Mouse (Mus musculus) hindbrain, embryonic 12.5 days (tissue): ENCODE measurements around the gene Alg14. TPM values are rescaled to one million over a fixed set of nuclear protein-coding genes. Genes with fewer than 3 reads are reported as not detected.

Experiments
- ATAC-seq: fragments of 200-750 bp; cut with Nextera tagmentation; 2 replicates; pipeline ENCODE4 v1.8.0; 2017; ENCODE audit warnings: moderate TSS enrichment; ENCODE audit not compliant: low FRiP score
- H3K27ac ChIP-seq: fragments of 300-500 bp; sonication (generic); 2 replicates; pipeline ENCODE4 v1.5.1; 2016; ENCODE audit warnings: mild to moderate bottlenecking
- H3K27me3 ChIP-seq: fragments of 300-500 bp; sonication (generic); 2 replicates; pipeline ENCODE4 v1.6.1; 2016; ENCODE audit warnings: mild to moderate bottlenecking
- H3K36me3 ChIP-seq: fragments of 300-500 bp; sonication (generic); 2 replicates; pipeline ENCODE4 v1.6.1; 2016; ENCODE audit warnings: mild to moderate bottlenecking
- H3K4me1 ChIP-seq: fragments of 300-500 bp; sonication (generic); 2 replicates; pipeline ENCODE4 v1.6.1; 2016
- H3K4me2 ChIP-seq: fragments of 300-500 bp; sonication (generic); replicated peaks from 2 replicates; pipeline ENCODE4 v1.6.1; 2016; ENCODE audit warnings: mild to moderate bottlenecking
- H3K4me3 ChIP-seq: fragments of 300-500 bp; sonication (generic); 2 replicates; pipeline ENCODE4 v1.5.1; 2016; ENCODE audit warnings: mild to moderate bottlenecking
- H3K9ac ChIP-seq: fragments of 300-500 bp; sonication (generic); 2 replicates; pipeline ENCODE4 v1.6.1; 2016; ENCODE audit warnings: mild to moderate bottlenecking, moderate library complexity
- H3K9me3 ChIP-seq: fragments of 300-500 bp; sonication (generic); replicated peaks from 2 replicates; pipeline ENCODE4 v1.6.1; 2016; ENCODE audit warnings: mild to moderate bottlenecking
- WGBS: fragments of 180-500 bp; shearing (Covaris S2); methylation state at CpG from one replicate; pipeline ENCODE4 v1.1.7; 2016; 5-methylcytosine and 5-hydroxymethylcytosine counted together
- polyA plus RNA-seq: library from polyadenylated mRNA; unstranded; fragments of >200 nt; fragmentation: Nextera tagmentation; extraction: Ambion mirVana; gene quantifications from 2 replicates; pipeline ENCODE4 v1.2.1, GENCODE M21; 2016

Alg14 gene
- polyA plus RNA-seq, result 28.7 and 38.5 TPM in 2 replicates

GRCm38 (mm10) chr3:121291560-121292258 lies at the start of gene Alg14:
Alg14 (plus strand) TSS chr3:121291773.
- WGBS, result under 1% methylated on average over 42 of the region's 42 CpGs
- Histone ChIP-seq H3K9ac (peak within 1 kb of the TSS; percentile 58), H3K4me3 (peak within 1 kb of the TSS; percentile 59), H3K4me1 (peaks cover 7% of the 10 kb centered on the region), H3K27ac (peak within 1 kb of the TSS; percentile 92), H3K9me3 (no peaks in the 10 kb centered on the region), H3K4me2 (peak within 1 kb of the TSS; percentile 58), H3K27me3 (no peaks in the 10 kb centered on the region), H3K36me3 (no peaks in the 10 kb centered on the region)
- ATAC-seq, result peak; percentile 96

- ATAC-seq, result no peak
- no peaks in the 10 kb centered on the region for H3K27me3 ChIP-seq
- H3K9ac ChIP-seq, result no peak overlapping the region
- no peak overlapping the region for H3K4me3 ChIP-seq
- peaks cover 9% of the 10 kb centered on the region for H3K4me1 ChIP-seq
- WGBS, result 71% methylated on average over 9 of the region's 9 CpGs
- no peak overlapping the region for H3K4me2 ChIP-seq
- no peaks in the 10 kb centered on the region for H3K9me3 ChIP-seq
- no peaks in the 10 kb centered on the region for H3K36me3 ChIP-seq
- H3K27ac ChIP-seq, result no peak overlapping the region
Measured at GRCm38 (mm10) chr3:121242111-121242936, 49.2 kb upstream of the Alg14 start.

GRCm38 (mm10) chr3:121242941-121243340 lies 48.6 kb upstream of the Alg14 start:
- Histone ChIP-seq H3K4me1 (peaks cover 9% of the 10 kb centered on the region), H3K4me3 (no peak overlapping the region), H3K9ac (no peak overlapping the region), H3K27me3 (no peaks in the 10 kb centered on the region), H3K9me3 (no peaks in the 10 kb centered on the region), H3K36me3 (no peaks in the 10 kb centered on the region), H3K4me2 (no peak overlapping the region), H3K27ac (no peak overlapping the region)
- 70% methylated on average over 4 of the region's 4 CpGs for WGBS
- no peak for ATAC-seq

- no peaks in the 10 kb centered on the region for H3K9me3 ChIP-seq
- no peaks in the 10 kb centered on the region for H3K4me1 ChIP-seq
- WGBS, result 92% methylated on average over 9 of the region's 9 CpGs
- ATAC-seq, result no peak
- no peak overlapping the region for H3K4me3 ChIP-seq
- no peak overlapping the region for H3K27ac ChIP-seq
- no peaks in the 10 kb centered on the region for H3K36me3 ChIP-seq
- no peaks in the 10 kb centered on the region for H3K27me3 ChIP-seq
- no peak overlapping the region for H3K4me2 ChIP-seq
- H3K9ac ChIP-seq, result no peak overlapping the region
Measured at GRCm38 (mm10) chr3:121250048-121250447, 41.5 kb upstream of the Alg14 start.

GRCm38 (mm10) chr3:121250576-121251433 lies 40.8 kb upstream of the Alg14 start:
- 80% methylated on average over 19 of the region's 19 CpGs for WGBS
- Histone ChIP-seq H3K9ac (no peak overlapping the region), H3K9me3 (no peaks in the 10 kb centered on the region), H3K27ac (no peak overlapping the region), H3K27me3 (no peaks in the 10 kb centered on the region), H3K4me3 (no peak overlapping the region), H3K4me2 (no peak overlapping the region), H3K4me1 (no peaks in the 10 kb centered on the region), H3K36me3 (no peaks in the 10 kb centered on the region)
- ATAC-seq, result no peak

- H3K27me3 ChIP-seq, result peaks cover 15% of the 10 kb centered on the region
- H3K9ac ChIP-seq, result no peak overlapping the region
- H3K9me3 ChIP-seq, result no peaks in the 10 kb centered on the region
- WGBS, result 91% methylated on average over 7 of the region's 7 CpGs
- H3K36me3 ChIP-seq, result no peaks in the 10 kb centered on the region
- no peak overlapping the region for H3K4me2 ChIP-seq
- no peak for ATAC-seq
- H3K27ac ChIP-seq, result no peak overlapping the region
- H3K4me1 ChIP-seq, result no peaks in the 10 kb centered on the region
- no peak overlapping the region for H3K4me3 ChIP-seq
Measured at GRCm38 (mm10) chr3:121255501-121255900, 36.1 kb upstream of the Alg14 start.

- Histone ChIP-seq H3K36me3 (no peaks in the 10 kb centered on the region), H3K4me3 (no peak overlapping the region), H3K9ac (no peak overlapping the region), H3K27me3 (peaks cover 21% of the 10 kb centered on the region), H3K4me1 (no peaks in the 10 kb centered on the region), H3K4me2 (no peak overlapping the region), H3K27ac (no peak overlapping the region), H3K9me3 (no peaks in the 10 kb centered on the region)
- 83% methylated on average over 8 of the region's 8 CpGs for WGBS
- no peak for ATAC-seq
Measured at GRCm38 (mm10) chr3:121256131-121256530, 35.4 kb upstream of the Alg14 start.

GRCm38 (mm10) chr3:121257418-121257817 lies 34.2 kb upstream of the Alg14 start:
- no peak for ATAC-seq
- 77% methylated on average over 10 of the region's 10 CpGs for WGBS
- Histone ChIP-seq H3K4me1 (no peaks in the 10 kb centered on the region), H3K27me3 (peaks cover 31% of the 10 kb centered on the region), H3K4me3 (no peak overlapping the region), H3K9me3 (no peaks in the 10 kb centered on the region), H3K36me3 (no peaks in the 10 kb centered on the region), H3K9ac (no peak overlapping the region), H3K4me2 (no peak overlapping the region), H3K27ac (no peak overlapping the region)

- Histone ChIP-seq H3K9me3 (no peaks in the 10 kb centered on the region), H3K4me2 (no peak overlapping the region), H3K4me1 (peaks cover 4% of the 10 kb centered on the region; the same call in 1 of the 2 replicates), H3K4me3 (no peak overlapping the region), H3K9ac (no peak overlapping the region), H3K27me3 (peaks cover 38% of the 10 kb centered on the region), H3K27ac (no peak overlapping the region), H3K36me3 (no peaks in the 10 kb centered on the region)
- WGBS, result 83% methylated on average over 20 of the region's 20 CpGs
- ATAC-seq, result no peak
Measured at GRCm38 (mm10) chr3:121258521-121259478, 32.8 kb upstream of the Alg14 start.

- 72% methylated on average over 7 of the region's 7 CpGs for WGBS
Measured at GRCm38 (mm10) chr3:121260041-121260440, 31.5 kb upstream of the Alg14 start.

GRCm38 (mm10) chr3:121260831-121261230 lies 30.7 kb upstream of the Alg14 start:
- Histone ChIP-seq H3K4me2 (no peak overlapping the region), H3K4me1 (peaks cover 4% of the 10 kb centered on the region; the same call in 1 of the 2 replicates), H3K4me3 (no peak overlapping the region), H3K9me3 (no peaks in the 10 kb centered on the region), H3K27me3 (peaks cover 45% of the 10 kb centered on the region), H3K27ac (no peak overlapping the region), H3K9ac (no peak overlapping the region), H3K36me3 (no peaks in the 10 kb centered on the region)
- ATAC-seq, result no peak
- WGBS, result 77% methylated on average over 1 of the region's 1 CpGs

More at GRCm38 (mm10) chr3:121260041-121260440, 31.5 kb upstream of the Alg14 start:
- Histone ChIP-seq H3K27me3 (peaks cover 45% of the 10 kb centered on the region), H3K4me1 (peaks cover 4% of the 10 kb centered on the region; the same call in 1 of the 2 replicates), H3K9me3 (no peaks in the 10 kb centered on the region), H3K27ac (no peak overlapping the region), H3K9ac (no peak overlapping the region), H3K4me3 (no peak overlapping the region), H3K4me2 (no peak overlapping the region), H3K36me3 (no peaks in the 10 kb centered on the region)
- no peak for ATAC-seq
